Mouse (Mus musculus) T-helper 17 cell (primary cell): ENCODE results near the gene 1190005I06Rik.

Experiments
- in situ Hi-C, 2 experiments: fragments of 300-600 bp; cut with MboI, MseI; formaldehyde crosslinking; loops; 1 replicate in 1 of 2; 2 replicates in 1 of 2; pipeline ENCODE4 v1.15.1; 2025; ENCODE audit warnings: high pct_unique_total_duplicates in 2 of 2

The 1190005I06Rik gene

GRCm38 (mm10) chr8:120647532-120647931 is at the start of gene 1190005I06Rik:
Gene 1190005I06Rik (minus strand): TSS chr8:120647632.
- in situ Hi-C loops, result loop anchor here in 1 of 2 experiments (25.0 kb wide), 1 partner anchor 440 kb away; the partner anchor contains the start of gene Foxf1

GRCm38 (mm10) chr8:120696401-120697153 is 49.1 kb upstream of the 1190005I06Rik start:
- in situ Hi-C loops, result no loop called here

- in situ Hi-C loops, result loop anchor here in 1 of 2 experiments (5.0 kb wide), 1 partner anchor 43 kb away; the partner anchor contains the start of gene Irf8
These were observed 46.5 kb upstream of the 1190005I06Rik start for GRCm38 (mm10) chr8:120693861-120694493.

GRCm38 (mm10) chr8:120692934-120693333 is 45.5 kb upstream of the 1190005I06Rik start:
- in situ Hi-C loops, result loop anchor here in 1 of 2 experiments (5.0 kb wide), 1 partner anchor 44 kb away; the partner anchor contains the start of gene Irf8

GRCm38 (mm10) chr8:120688511-120688910 is 41.1 kb upstream of the 1190005I06Rik start:
- in situ Hi-C loops, result loop anchor here in 1 of 2 experiments (10.0 kb wide), 1 partner anchor 416 kb away; the partner anchor contains the start of gene Mthfsd

GRCm38 (mm10) chr8:120687786-120688185 is 40.4 kb upstream of the 1190005I06Rik start:
- in situ Hi-C loops, result loop anchor here in 1 of 2 experiments (10.0 kb wide), 1 partner anchor 417 kb away; the partner anchor contains the start of gene Mthfsd

GRCm38 (mm10) chr8:120686576-120686975 is 39.1 kb upstream of the 1190005I06Rik start:
- in situ Hi-C loops, result loop anchor here in 1 of 2 experiments (10.0 kb wide), 1 partner anchor 418 kb away; the partner anchor contains the start of gene Mthfsd

- in situ Hi-C loops, result loop anchor here in 1 of 2 experiments (10.0 kb wide), 1 partner anchor 419 kb away; the partner anchor contains the start of gene Mthfsd
These were observed 38.6 kb upstream of the 1190005I06Rik start for GRCm38 (mm10) chr8:120686051-120686450.

- in situ Hi-C loops, result loop anchor here in 1 of 2 experiments (10.0 kb wide), 1 partner anchor 419 kb away; the partner anchor contains the start of gene Mthfsd
These were observed 38.2 kb upstream of the 1190005I06Rik start for GRCm38 (mm10) chr8:120685591-120685990.

- in situ Hi-C loops, result loop anchor here in 1 of 2 experiments (10.0 kb wide), 1 partner anchor 420 kb away; the partner anchor contains the start of gene Mthfsd
These were observed 37.7 kb upstream of the 1190005I06Rik start for GRCm38 (mm10) chr8:120685097-120685496.

GRCm38 (mm10) chr8:120684082-120684481 is 36.6 kb upstream of the 1190005I06Rik start:
- in situ Hi-C loops, result loop anchor here in 1 of 2 experiments (10.0 kb wide), 1 partner anchor 421 kb away; the partner anchor contains the start of gene Mthfsd

GRCm38 (mm10) chr8:120683602-120684001 is 36.2 kb upstream of the 1190005I06Rik start:
- in situ Hi-C loops, result loop anchor here in 1 of 2 experiments (10.0 kb wide), 1 partner anchor 421 kb away; the partner anchor contains the start of gene Mthfsd

GRCm38 (mm10) chr8:120681113-120681512 is 33.7 kb upstream of the 1190005I06Rik start:
- in situ Hi-C loops, result loop anchor here in 1 of 2 experiments (10.0 kb wide), 1 partner anchor 424 kb away; the partner anchor contains the start of gene Mthfsd

- in situ Hi-C loops, result loop anchor here in 1 of 2 experiments (10.0 kb wide), 1 partner anchor 424 kb away; the partner anchor contains the start of gene Mthfsd
These were observed 33.0 kb upstream of the 1190005I06Rik start for GRCm38 (mm10) chr8:120680405-120680804.

GRCm38 (mm10) chr8:120679629-120680387 is 32.4 kb upstream of the 1190005I06Rik start:
- in situ Hi-C loops, result loop anchor here (5.0 to 10.0 kb wide), 3 partner anchors 112 to 425 kb away; partner anchors contain the start of gene Mthfsd (in 2 of the 2)

- in situ Hi-C loops, result loop anchor here (5.0 to 10.0 kb wide), 3 partner anchors 114 to 426 kb away; partner anchors contain the start of gene Mthfsd (in 1 of the 2)
These were observed 31.0 kb upstream of the 1190005I06Rik start for GRCm38 (mm10) chr8:120678447-120678846.

GRCm38 (mm10) chr8:120675718-120676117 is 28.3 kb upstream of the 1190005I06Rik start:
- in situ Hi-C loops, result loop anchor here (5.0 to 10.0 kb wide), 3 partner anchors 117 to 429 kb away; partner anchors contain the start of gene Mthfsd (in 1 of the 2)

- in situ Hi-C loops, result loop anchor here in 1 of 2 experiments (10.0 to 25.0 kb wide), 2 partner anchors 432 to 914 kb away; partner anchors contain the start of genes Fbxo31, Map1lc3b and Mthfsd
These were observed 25.9 kb upstream of the 1190005I06Rik start for GRCm38 (mm10) chr8:120673298-120673697.

- in situ Hi-C loops, result loop anchor here in 1 of 2 experiments (10.0 to 25.0 kb wide), 2 partner anchors 432 to 915 kb away; partner anchors contain the start of genes Fbxo31, Map1lc3b and Mthfsd
These were observed 25.3 kb upstream of the 1190005I06Rik start for GRCm38 (mm10) chr8:120672626-120673229.
